Mouse (Mus musculus) right cerebral cortex, postnatal 14 days (tissue): ENCODE measurements around the gene Ddc.

Source experiments
- DNase-seq: peaks from one replicate; pipeline ENCODE4 v3.0.0; 2022

The Ddc gene

GRCm38 (mm10) chr11:11841590-11841989 lies 56.4 kb downstream of the Ddc start:
- no peak for DNase-seq

- no peak for DNase-seq
These were observed 57.2 kb downstream of the Ddc start for GRCm38 (mm10) chr11:11840746-11841145.

- DNase-seq: no peak
These were observed 58.1 kb downstream of the Ddc start for GRCm38 (mm10) chr11:11839874-11840273.

GRCm38 (mm10) chr11:11837384-11837783 lies 60.6 kb downstream of the Ddc start:
- DNase-seq: no peak

- DNase-seq: no peak
These were observed 61.1 kb downstream of the Ddc start for GRCm38 (mm10) chr11:11836713-11837370.

GRCm38 (mm10) chr11:11836262-11836661 lies 61.7 kb downstream of the Ddc start:
- no peak for DNase-seq

- no peak for DNase-seq
These were observed 62.2 kb downstream of the Ddc start for GRCm38 (mm10) chr11:11835791-11836190.

- DNase-seq: no peak
These were observed 62.6 kb downstream of the Ddc start for GRCm38 (mm10) chr11:11835361-11835760.

- no peak for DNase-seq
These were observed 64.8 kb downstream of the Ddc start for GRCm38 (mm10) chr11:11833100-11833499.

- DNase-seq: no peak
These were observed 65.2 kb downstream of the Ddc start for GRCm38 (mm10) chr11:11832755-11833084.

- no peak for DNase-seq
These were observed 65.8 kb downstream of the Ddc start for GRCm38 (mm10) chr11:11831940-11832754.

- no peak for DNase-seq
These were observed 66.4 kb downstream of the Ddc start for GRCm38 (mm10) chr11:11831526-11831925.

- DNase-seq: no peak
These were observed 67.0 kb downstream of the Ddc start for GRCm38 (mm10) chr11:11830884-11831495.

- DNase-seq: no peak
These were observed 68.6 kb downstream of the Ddc start for GRCm38 (mm10) chr11:11829161-11830000.

- no peak for DNase-seq
These were observed 69.2 kb downstream of the Ddc start for GRCm38 (mm10) chr11:11828761-11829160.

- no peak for DNase-seq
These were observed 69.7 kb downstream of the Ddc start for GRCm38 (mm10) chr11:11828251-11828650.

- DNase-seq: no peak
These were observed 71.5 kb downstream of the Ddc start for GRCm38 (mm10) chr11:11826475-11826874.

GRCm38 (mm10) chr11:11825670-11826069 lies 72.3 kb downstream of the Ddc start:
- DNase-seq: no peak

- no peak for DNase-seq
These were observed 72.8 kb downstream of the Ddc start for GRCm38 (mm10) chr11:11824970-11825635.

- DNase-seq: no peak
These were observed 73.7 kb downstream of the Ddc start for GRCm38 (mm10) chr11:11823980-11824911.
